Mouse (Mus musculus) cerebellum, adult 2 months (tissue): ENCODE data around the gene Plpp3. TPM values are rescaled to one million over a fixed set of nuclear protein-coding genes. Genes with fewer than 3 reads are reported as not detected.

Experiments
- DNase-seq, 2 experiments: peaks; one replicate each; pipeline ENCODE4 v3.0.0; 2021
- H3K27ac ChIP-seq: fragments of 200-500 bp; 2 replicates; pipeline ENCODE4 v1.5.1; 2012; ENCODE audit warnings: low read length, control low read depth, inconsistent platforms; ENCODE audit not compliant: insufficient read depth
- H3K27me3 ChIP-seq: fragments of 200-500 bp; 2 replicates; pipeline ENCODE4 v1.6.1; 2012; ENCODE audit warnings: inconsistent platforms, mild to moderate bottlenecking, low read length, moderate library complexity; ENCODE audit not compliant: control insufficient read depth, insufficient read depth
- H3K4me1 ChIP-seq: fragments of 200-500 bp; 2 replicates; pipeline ENCODE4 v1.6.1; 2011; ENCODE audit warnings: low read length; ENCODE audit not compliant: control insufficient read depth, insufficient read depth
- H3K4me3 ChIP-seq: fragments of 200-500 bp; replicated peaks from 2 replicates; pipeline ENCODE3; 2011; ENCODE audit warnings: mild to moderate bottlenecking, low read depth, low read length, control low read depth; ENCODE audit not compliant: insufficient read depth
- CTCF ChIP-seq: fragments of 200-500 bp; IDR thresholded peaks from 2 replicates; pipeline ENCODE4 v1.5.1; 2011; ENCODE audit warnings: low read depth, mild to moderate bottlenecking, control low read depth, low read length, moderate library complexity, borderline replicate concordance; ENCODE audit not compliant: insufficient read depth
- POLR2A ChIP-seq: fragments of 200-500 bp; IDR thresholded peaks from 2 replicates; pipeline ENCODE4 v1.6.1; 2011; ENCODE audit warnings: low read length, control low read depth, borderline replicate concordance; ENCODE audit not compliant: insufficient read depth
- WGBS: fragments of 180-500 bp; shearing (Covaris S2); methylation state at CpG from one replicate; pipeline ENCODE4 v1.1.7; 2018; 5-methylcytosine and 5-hydroxymethylcytosine counted together
- polyA plus RNA-seq: library from polyadenylated mRNA; depleted of rRNA; stranded (reverse); fragments of >200 nt; gene quantifications from 2 replicates; pipeline ENCODE4 v1.2.3, GENCODE M21; 2012

The Plpp3 gene
- polyA plus RNA-seq, 1 experiment, result 158 TPM

- H3K27me3 ChIP-seq, result no peaks in the 10 kb centered on the region
- no peak overlapping the region for H3K27ac ChIP-seq
- H3K4me3 ChIP-seq, result no peak overlapping the region
- TF ChIP-seq POLR2A (no peak), CTCF (no peak)
- peaks cover 4% of the 10 kb centered on the region for H3K4me1 ChIP-seq
- 91% methylated on average over 5 of the region's 5 CpGs for WGBS
- no peak for DNase-seq
Observed at GRCm38 (mm10) chr4:105113042-105113441, 44.1 kb upstream of the Plpp3 start.

DNA sequence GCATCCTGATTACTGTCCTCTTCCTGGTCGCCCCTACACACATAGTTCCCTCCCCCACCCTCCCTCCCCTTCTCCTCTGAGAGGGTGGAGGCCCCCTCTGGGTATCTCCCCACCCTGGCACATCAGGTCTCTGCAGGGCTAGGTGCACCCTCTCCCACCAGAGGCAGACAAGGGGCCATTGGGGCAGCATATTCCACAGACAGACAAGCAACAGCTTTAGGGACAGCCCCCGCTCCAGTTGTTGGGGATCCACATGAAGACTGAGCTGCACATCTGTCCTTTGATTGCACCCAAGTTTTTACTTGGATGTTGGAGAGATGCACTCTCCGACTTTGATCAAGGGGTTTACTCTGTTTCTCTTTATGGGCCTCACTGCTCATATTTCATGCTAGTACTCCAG lies 43.7 kb upstream of the Plpp3 start:
- Histone ChIP-seq H3K27me3 (no peaks in the 10 kb centered on the region), H3K27ac (no peak overlapping the region), H3K4me1 (peaks cover 4% of the 10 kb centered on the region), H3K4me3 (no peak overlapping the region)
- no peak for DNase-seq
- TF ChIP-seq POLR2A (no peak), CTCF (no peak)
- WGBS, result 87% methylated on average over 3 of the region's 3 CpGs

DNA sequence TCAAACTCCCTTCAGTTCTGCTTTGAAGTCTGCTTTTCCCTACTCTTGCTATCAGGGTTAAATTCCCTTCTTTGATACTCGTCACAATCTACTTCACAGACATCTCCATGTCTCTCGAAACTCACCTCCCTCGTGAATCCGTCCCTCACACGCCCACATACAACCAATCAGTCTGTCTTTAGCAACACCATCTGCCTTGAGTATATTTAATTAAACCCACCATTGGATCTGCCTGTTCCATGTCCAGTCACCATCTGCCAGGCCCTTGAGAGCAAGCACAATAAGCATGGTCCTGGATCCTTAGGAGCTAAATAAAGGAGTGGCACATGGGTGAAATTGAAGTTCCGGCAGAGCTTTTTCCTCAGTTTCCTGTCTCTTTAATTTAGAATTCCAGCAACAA lies 36.1 kb upstream of the Plpp3 start:
- no peaks in the 10 kb centered on the region for H3K4me1 ChIP-seq
- no peak for DNase-seq
- TF ChIP-seq POLR2A (no peak), CTCF (no peak)
- 21% methylated on average over 6 of the region's 6 CpGs for WGBS
- no peak overlapping the region for H3K27ac ChIP-seq
- H3K4me3 ChIP-seq, result no peak overlapping the region
- no peaks in the 10 kb centered on the region for H3K27me3 ChIP-seq

DNA sequence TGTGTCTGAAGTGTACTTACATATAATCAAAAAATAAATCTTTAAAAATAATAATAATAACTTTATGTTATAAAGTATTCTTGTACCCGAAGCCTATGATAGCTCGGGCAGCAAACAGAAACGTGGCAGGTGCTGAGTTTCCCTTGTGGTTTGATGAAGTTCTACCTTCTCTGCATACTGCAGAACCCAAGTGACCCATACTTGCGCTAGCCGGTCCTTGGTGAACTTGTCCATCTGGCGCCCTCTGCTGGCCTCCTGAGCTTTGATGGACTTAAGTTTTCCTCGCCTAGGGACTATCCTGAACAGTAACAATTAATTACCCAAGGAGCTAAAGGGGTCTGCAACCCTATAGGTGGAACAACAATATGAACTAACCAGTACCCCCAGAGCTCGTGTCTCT lies 34.7 kb upstream of the Plpp3 start:
- no peak overlapping the region for H3K27ac ChIP-seq
- DNase-seq, result peak; percentile 63 to 78
- no peaks in the 10 kb centered on the region for H3K27me3 ChIP-seq
- 39% methylated on average over 8 of the region's 8 CpGs for WGBS
- no peak overlapping the region for H3K4me3 ChIP-seq
- H3K4me1 ChIP-seq, result no peaks in the 10 kb centered on the region
- no peak for TF ChIP-seq POLR2A
- peak; percentile 82 for TF ChIP-seq CTCF

DNA sequence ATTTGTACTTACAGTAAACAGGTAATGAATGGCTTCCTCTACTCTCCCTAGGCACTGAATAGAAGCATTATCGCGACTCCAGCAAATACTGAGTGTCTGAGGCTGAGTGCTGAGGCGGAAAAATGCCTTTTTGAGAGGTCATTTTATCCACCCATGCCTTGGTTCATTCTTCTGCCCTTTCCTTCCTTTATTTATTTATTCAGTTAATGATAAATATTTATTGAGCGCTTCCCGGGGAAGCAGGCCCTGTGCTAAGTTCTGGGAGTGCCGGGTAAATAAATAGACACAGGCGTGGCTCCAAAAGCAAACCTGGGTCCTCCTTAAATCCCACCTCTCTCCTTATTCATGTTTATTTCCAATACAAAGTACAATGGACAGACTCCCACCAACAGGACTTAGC lies 27.9 kb upstream of the Plpp3 start:
- DNase-seq, result no peak
- Histone ChIP-seq H3K27me3 (no peaks in the 10 kb centered on the region), H3K4me1 (no peaks in the 10 kb centered on the region; the same call in 1 of the 2 replicates), H3K27ac (no peak overlapping the region), H3K4me3 (no peak overlapping the region)
- WGBS, result 89% methylated on average over 7 of the region's 7 CpGs
- no peak for TF ChIP-seq CTCF
- TF ChIP-seq POLR2A, result no peak

DNA sequence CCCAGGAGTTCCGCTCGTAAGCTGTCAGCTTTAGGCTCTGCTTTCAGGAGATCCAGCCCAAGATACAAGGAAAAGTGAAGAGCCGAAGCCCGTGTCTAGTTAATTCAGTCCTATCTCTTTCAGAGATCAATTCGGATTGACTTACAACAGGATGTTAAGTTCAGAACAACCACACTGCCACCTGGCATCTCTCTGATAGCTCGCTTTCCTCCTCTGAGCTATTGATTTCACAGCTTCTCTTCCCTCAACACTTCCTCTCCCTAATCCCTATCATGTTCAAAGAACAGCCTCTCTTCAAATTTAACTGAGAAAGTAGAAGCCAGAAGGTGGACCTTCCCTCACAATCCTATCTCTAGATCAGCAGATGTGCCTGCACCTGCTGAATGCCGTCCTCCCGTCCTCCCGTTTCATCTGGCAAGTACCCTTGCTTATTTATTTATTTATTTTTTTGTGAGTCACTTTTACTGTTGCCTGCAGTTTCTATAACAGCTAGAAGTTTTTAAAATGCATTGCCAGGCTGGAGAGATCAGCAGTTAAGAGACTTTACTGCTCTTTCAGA lies 25.3 kb upstream of the Plpp3 start:
- 89% methylated on average over 9 of the region's 9 CpGs for WGBS
- TF ChIP-seq POLR2A (no peak), CTCF (no peak)
- no peak for DNase-seq
- Histone ChIP-seq H3K27me3 (no peaks in the 10 kb centered on the region), H3K4me3 (no peak overlapping the region), H3K27ac (no peak overlapping the region), H3K4me1 (no peaks in the 10 kb centered on the region; the same call in 1 of the 2 replicates)

DNA sequence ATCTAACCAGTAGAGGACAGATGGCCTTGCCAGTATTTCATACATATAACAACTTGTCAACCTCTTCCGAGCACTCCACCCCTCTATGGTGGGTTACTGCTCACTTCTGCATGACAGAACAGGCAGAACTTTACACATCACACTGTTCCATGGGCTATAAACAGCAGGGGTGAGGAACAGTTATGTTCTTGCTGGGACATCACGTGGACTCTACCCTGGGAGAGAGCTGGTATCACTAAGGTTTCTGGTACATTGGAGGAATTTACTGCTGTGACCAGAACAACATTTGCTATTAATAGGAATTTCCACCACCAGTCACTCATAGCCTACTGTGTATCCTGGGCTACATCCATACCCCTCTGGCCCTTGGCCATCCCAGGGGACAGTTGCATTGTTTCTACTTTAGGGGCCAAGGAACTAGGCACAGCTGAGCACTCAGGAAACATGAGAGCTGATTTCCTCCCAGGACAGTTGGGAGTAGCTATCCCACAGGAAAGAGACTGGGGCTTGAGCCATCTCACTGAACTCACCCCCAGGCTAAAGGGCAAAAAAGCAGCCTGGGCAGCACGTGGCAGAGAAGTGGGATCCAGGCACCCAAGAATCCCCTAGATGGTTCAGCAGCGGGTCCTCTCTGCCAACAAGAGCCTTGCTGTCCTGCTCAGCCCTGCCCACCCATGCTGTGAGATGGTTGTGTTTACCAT lies 23.6 kb upstream of the Plpp3 start:
- Histone ChIP-seq H3K4me1 (no peaks in the 10 kb centered on the region; the same call in 1 of the 2 replicates), H3K4me3 (no peak overlapping the region), H3K27ac (no peak overlapping the region), H3K27me3 (no peaks in the 10 kb centered on the region)
- TF ChIP-seq CTCF (no peak), POLR2A (no peak)
- DNase-seq, result no peak
- 73% methylated on average over 4 of the region's 4 CpGs for WGBS

- Histone ChIP-seq H3K4me1 (no peaks in the 10 kb centered on the region), H3K27ac (no peak overlapping the region), H3K27me3 (no peaks in the 10 kb centered on the region), H3K4me3 (no peak overlapping the region)
- DNase-seq, result no peak
- 83% methylated on average over 7 of the region's 7 CpGs for WGBS
- TF ChIP-seq CTCF (no peak), POLR2A (no peak)
Observed at GRCm38 (mm10) chr4:105149492-105149891, 7.7 kb upstream of the Plpp3 start.
